Mouse (Mus musculus): Measurements from ENCODE around the gene Dapk3. TPM values are rescaled to one million over a fixed set of nuclear protein-coding genes. Genes with fewer than 3 reads are reported as not detected.

Gene Dapk3
- polyA plus RNA-seq, 1 experiment from 2014 or later = 40.5 TPM

- Histone ChIP-seq H3K4me2 (ENCODE audit: low read depth, low read length) (no peak overlapping the region), H3K27me3 (ENCODE audit: control insufficient read depth, insufficient read depth, low read depth, low read length) (peaks cover 20% of the 10 kb centered on the region), H3K4me3 (ENCODE audit: low read length) (no peak overlapping the region), H3K9ac (ENCODE audit: low read length) (no peak overlapping the region), H3K9me3 (ENCODE audit: control insufficient read depth, low read length) (no peaks in the 10 kb centered on the region), H3K27ac (ENCODE audit: low read length) (no peak overlapping the region), H3K36me3 (ENCODE audit: control insufficient read depth, insufficient read depth, low read length) (no peaks in the 10 kb centered on the region), H3K4me1 (replicated peaks; ENCODE audit: control insufficient read depth, insufficient read depth, low read length) (peaks cover 3% of the 10 kb centered on the region)
- 71% methylated on average over 2 of the region's 2 CpGs for WGBS
- ATAC-seq (ENCODE audit: low read depth) = no peak
Observed at GRCm38 (mm10) chr10:81238618-81239017, 55.8 kb downstream of the Dapk3 start.

GRCm38 (mm10) chr10:81240876-81241275 is 58.1 kb downstream of the Dapk3 start:
- Histone ChIP-seq H3K4me1 (replicated peaks; ENCODE audit: control insufficient read depth, insufficient read depth, low read length) (no peaks in the 10 kb centered on the region), H3K36me3 (ENCODE audit: control insufficient read depth, insufficient read depth, low read length) (no peaks in the 10 kb centered on the region), H3K27ac (ENCODE audit: low read length) (no peak overlapping the region), H3K9me3 (ENCODE audit: control insufficient read depth, low read length) (no peaks in the 10 kb centered on the region), H3K4me3 (ENCODE audit: low read length) (no peak overlapping the region), H3K9ac (ENCODE audit: low read length) (no peak overlapping the region), H3K4me2 (ENCODE audit: low read depth, low read length) (no peak overlapping the region), H3K27me3 (ENCODE audit: control insufficient read depth, insufficient read depth, low read depth, low read length) (peaks cover 20% of the 10 kb centered on the region)
- 21% methylated on average over 13 of the region's 13 CpGs for WGBS
- ATAC-seq (ENCODE audit: low read depth) = no peak

- Histone ChIP-seq H3K4me3 (ENCODE audit: low read length) (no peak overlapping the region), H3K27ac (ENCODE audit: low read length) (no peak overlapping the region), H3K9ac (ENCODE audit: low read length) (no peak overlapping the region), H3K9me3 (ENCODE audit: control insufficient read depth, low read length) (no peaks in the 10 kb centered on the region), H3K4me2 (ENCODE audit: low read depth, low read length) (no peak overlapping the region), H3K27me3 (ENCODE audit: control insufficient read depth, insufficient read depth, low read depth, low read length) (peaks cover 20% of the 10 kb centered on the region), H3K36me3 (ENCODE audit: control insufficient read depth, insufficient read depth, low read length) (no peaks in the 10 kb centered on the region), H3K4me1 (replicated peaks; ENCODE audit: control insufficient read depth, insufficient read depth, low read length) (no peaks in the 10 kb centered on the region)
- 89% methylated on average over 16 of the region's 16 CpGs for WGBS
- no peak for ATAC-seq (ENCODE audit: low read depth)
Observed at GRCm38 (mm10) chr10:81242021-81242420, 59.2 kb downstream of the Dapk3 start.

Other genes starting within 250 kb of the Dapk3 start
- gene Gng7, start 168.1 kb upstream of the Dapk3 start, polyA plus RNA-seq (2015; fragmentation: Nextera tagmentation; extraction: Ambion mirVana) = 5.1 and 5.7 TPM in 2 replicates
- 0.11 and 0.72 TPM in 2 replicates for gene Diras1, start 157.3 kb upstream of the Dapk3 start, polyA plus RNA-seq (2015; fragmentation: Nextera tagmentation; extraction: Ambion mirVana)
- 19.4 and 20.8 TPM in 2 replicates for gene Slc39a3, start 145.6 kb upstream of the Dapk3 start, polyA plus RNA-seq (2015; fragmentation: Nextera tagmentation; extraction: Ambion mirVana)
- gene Sgta, start 122.8 kb upstream of the Dapk3 start, polyA plus RNA-seq (2015; fragmentation: Nextera tagmentation; extraction: Ambion mirVana) = 183 and 187 TPM in 2 replicates
- gene Thop1, start 113.0 kb upstream of the Dapk3 start, polyA plus RNA-seq (2015; fragmentation: Nextera tagmentation; extraction: Ambion mirVana) = 44.2 and 45.0 TPM in 2 replicates
- gene Creb3l3, start 84.1 kb upstream of the Dapk3 start, polyA plus RNA-seq (2015; fragmentation: Nextera tagmentation; extraction: Ambion mirVana) = 0.34 and 1.0 TPM in 2 replicates
- 144 and 151 TPM in 2 replicates for gene Map2k2, start 77.1 kb upstream of the Dapk3 start, polyA plus RNA-seq (2015; fragmentation: Nextera tagmentation; extraction: Ambion mirVana)
- 31.5 and 31.6 TPM in 2 replicates for gene Zbtb7a, start 47.8 kb upstream of the Dapk3 start, polyA plus RNA-seq (2015; fragmentation: Nextera tagmentation; extraction: Ambion mirVana)
- 35.5 and 41.8 TPM in 2 replicates for gene Pias4, start 15.1 kb upstream of the Dapk3 start, polyA plus RNA-seq (2015; fragmentation: Nextera tagmentation; extraction: Ambion mirVana)
- 589 and 620 TPM in 2 replicates for gene Eef2, start 6.4 kb upstream of the Dapk3 start, polyA plus RNA-seq (2015; fragmentation: Nextera tagmentation; extraction: Ambion mirVana)
- not detected in 2 replicates for gene 4930442H23Rik, start 844 bp downstream of the Dapk3 start, polyA plus RNA-seq (2015; fragmentation: Nextera tagmentation; extraction: Ambion mirVana)
- 0.11 and 0.31 TPM in 2 replicates for gene Nmrk2, start 19.0 kb downstream of the Dapk3 start, polyA plus RNA-seq (2015; fragmentation: Nextera tagmentation; extraction: Ambion mirVana)
- 0.36 and 0.39 TPM in 2 replicates for gene Atcay, start 47.8 kb downstream of the Dapk3 start, polyA plus RNA-seq (2015; fragmentation: Nextera tagmentation; extraction: Ambion mirVana)
- 5.0 and 6.0 TPM in 2 replicates for gene Zfr2, start 50.1 kb downstream of the Dapk3 start, polyA plus RNA-seq (2015; fragmentation: Nextera tagmentation; extraction: Ambion mirVana)
- gene Matk, start 69.9 kb downstream of the Dapk3 start, polyA plus RNA-seq (2015; fragmentation: Nextera tagmentation; extraction: Ambion mirVana) = 2.9 and 3.5 TPM in 2 replicates
- gene Mrpl54, start 83.9 kb downstream of the Dapk3 start, polyA plus RNA-seq (2015; fragmentation: Nextera tagmentation; extraction: Ambion mirVana) = 202 and 210 TPM in 2 replicates
- 61.2 and 69.2 TPM in 2 replicates for gene Apba3, start 84.0 kb downstream of the Dapk3 start, polyA plus RNA-seq (2015; fragmentation: Nextera tagmentation; extraction: Ambion mirVana)
- 29.3 and 32.9 TPM in 2 replicates for gene Tjp3, start 108.6 kb downstream of the Dapk3 start, polyA plus RNA-seq (2015; fragmentation: Nextera tagmentation; extraction: Ambion mirVana)
- 41.0 and 43.1 TPM in 2 replicates for gene Pip5k1c, start 110.0 kb downstream of the Dapk3 start, polyA plus RNA-seq (2015; fragmentation: Nextera tagmentation; extraction: Ambion mirVana)
- gene Cactin, start 138.1 kb downstream of the Dapk3 start, polyA plus RNA-seq (2015; fragmentation: Nextera tagmentation; extraction: Ambion mirVana) = 36.6 and 37.9 TPM in 2 replicates
- gene Tbxa2r, start 145.7 kb downstream of the Dapk3 start, polyA plus RNA-seq (2015; fragmentation: Nextera tagmentation; extraction: Ambion mirVana) = 18.6 and 19.6 TPM in 2 replicates
- 0.05 and 0.10 TPM in 2 replicates for gene Gipc3, start 160.3 kb downstream of the Dapk3 start, polyA plus RNA-seq (2015; fragmentation: Nextera tagmentation; extraction: Ambion mirVana)
- 90.6 and 93.2 TPM in 2 replicates for gene Hmg20b, start 167.5 kb downstream of the Dapk3 start, polyA plus RNA-seq (2015; fragmentation: Nextera tagmentation; extraction: Ambion mirVana)
- 13.7 and 13.9 TPM in 2 replicates for gene Mfsd12, start 174.5 kb downstream of the Dapk3 start, polyA plus RNA-seq (2015; fragmentation: Nextera tagmentation; extraction: Ambion mirVana)
- 2.0 and 2.2 TPM in 2 replicates for gene 4930404N11Rik, start 182.8 kb downstream of the Dapk3 start, polyA plus RNA-seq (2015; fragmentation: Nextera tagmentation; extraction: Ambion mirVana)
- 95.4 and 105 TPM in 2 replicates for gene Fzr1, start 195.5 kb downstream of the Dapk3 start, polyA plus RNA-seq (2015; fragmentation: Nextera tagmentation; extraction: Ambion mirVana)
- gene Dohh, start 201.4 kb downstream of the Dapk3 start, polyA plus RNA-seq (2015; fragmentation: Nextera tagmentation; extraction: Ambion mirVana) = 71.4 and 73.1 TPM in 2 replicates
- 3.0 and 3.1 TPM in 2 replicates for gene Gm48551, start 201.5 kb downstream of the Dapk3 start, polyA plus RNA-seq (2015; fragmentation: Nextera tagmentation; extraction: Ambion mirVana)
- 1.2 and 1.7 TPM in 2 replicates for gene Gm48552, start 206.0 kb downstream of the Dapk3 start, polyA plus RNA-seq (2015; fragmentation: Nextera tagmentation; extraction: Ambion mirVana)
- gene Smim24, start 210.0 kb downstream of the Dapk3 start, polyA plus RNA-seq (2015; fragmentation: Nextera tagmentation; extraction: Ambion mirVana) = 7.9 and 9.0 TPM in 2 replicates

Data from lung, embryonic 16.5 days (tissue).